Mouse (Mus musculus) left cerebral cortex, adult 9 months (tissue): ENCODE results near the gene Gm973.

Experiments used
- DNase-seq, 2 experiments: peaks; one replicate each; pipeline ENCODE4 v3.0.0; 2022; ENCODE audit warnings: low spot score in 2 of 2

Gm973 gene

DNA sequence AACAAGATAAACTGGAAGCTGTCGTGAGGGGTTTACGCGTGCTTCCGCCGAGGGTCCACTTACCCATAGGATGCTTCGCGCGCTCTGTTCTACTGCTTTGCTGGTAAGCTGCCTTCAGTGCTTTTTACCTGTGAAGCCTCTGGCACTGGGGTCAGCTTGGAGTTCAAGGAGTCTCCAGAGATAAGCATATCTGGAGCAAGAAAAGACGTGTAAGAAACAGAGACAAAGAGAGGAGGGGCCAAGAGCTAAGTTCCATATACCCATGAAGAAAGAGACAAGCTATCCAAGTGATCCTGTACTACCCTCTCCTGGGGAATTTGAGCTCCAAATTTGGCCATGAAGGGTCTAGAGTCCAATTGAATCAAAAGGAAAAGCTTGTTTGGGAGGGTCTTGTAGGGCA is 24.5 kb upstream of the Gm973 start:
- DNase-seq = no peak

DNA sequence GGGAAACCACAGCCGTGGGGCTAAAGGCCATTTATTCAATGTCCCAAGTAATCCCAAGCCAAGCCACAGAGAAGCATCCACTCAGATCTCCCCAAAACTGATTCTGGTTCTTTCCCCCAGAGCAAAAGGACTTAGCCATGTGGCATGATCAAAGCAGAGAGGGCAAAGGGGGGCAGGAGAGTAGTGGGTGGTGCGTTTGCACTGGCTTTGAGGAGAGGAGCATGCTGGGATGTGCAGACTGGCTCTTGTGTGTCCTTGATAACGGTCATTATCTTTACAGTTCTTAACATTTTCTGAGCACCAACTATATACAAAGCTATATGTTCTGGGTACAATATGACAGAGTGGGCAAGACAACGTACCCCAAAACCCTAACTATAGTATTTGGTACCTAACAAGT is 23.6 kb upstream of the Gm973 start:
- no peak for DNase-seq

DNA sequence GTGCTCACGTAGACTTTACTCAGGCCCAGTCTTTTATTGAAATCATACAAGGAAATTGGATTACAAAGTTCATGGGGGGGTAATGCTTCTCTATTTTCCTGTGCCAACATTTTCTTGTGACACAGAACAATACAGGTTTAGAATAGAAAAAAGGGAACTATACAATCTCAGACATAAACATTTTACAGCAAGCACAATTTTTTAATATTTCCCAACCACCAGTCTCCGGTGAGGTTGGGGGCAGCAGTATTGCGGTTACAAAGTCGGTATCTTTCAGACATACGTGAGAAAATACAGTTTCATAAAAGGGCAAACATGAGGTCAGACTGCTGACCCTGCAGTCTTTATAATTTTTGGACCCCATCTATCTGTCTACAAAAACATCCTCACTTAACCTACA is 20.1 kb upstream of the Gm973 start:
- DNase-seq = no peak

DNA sequence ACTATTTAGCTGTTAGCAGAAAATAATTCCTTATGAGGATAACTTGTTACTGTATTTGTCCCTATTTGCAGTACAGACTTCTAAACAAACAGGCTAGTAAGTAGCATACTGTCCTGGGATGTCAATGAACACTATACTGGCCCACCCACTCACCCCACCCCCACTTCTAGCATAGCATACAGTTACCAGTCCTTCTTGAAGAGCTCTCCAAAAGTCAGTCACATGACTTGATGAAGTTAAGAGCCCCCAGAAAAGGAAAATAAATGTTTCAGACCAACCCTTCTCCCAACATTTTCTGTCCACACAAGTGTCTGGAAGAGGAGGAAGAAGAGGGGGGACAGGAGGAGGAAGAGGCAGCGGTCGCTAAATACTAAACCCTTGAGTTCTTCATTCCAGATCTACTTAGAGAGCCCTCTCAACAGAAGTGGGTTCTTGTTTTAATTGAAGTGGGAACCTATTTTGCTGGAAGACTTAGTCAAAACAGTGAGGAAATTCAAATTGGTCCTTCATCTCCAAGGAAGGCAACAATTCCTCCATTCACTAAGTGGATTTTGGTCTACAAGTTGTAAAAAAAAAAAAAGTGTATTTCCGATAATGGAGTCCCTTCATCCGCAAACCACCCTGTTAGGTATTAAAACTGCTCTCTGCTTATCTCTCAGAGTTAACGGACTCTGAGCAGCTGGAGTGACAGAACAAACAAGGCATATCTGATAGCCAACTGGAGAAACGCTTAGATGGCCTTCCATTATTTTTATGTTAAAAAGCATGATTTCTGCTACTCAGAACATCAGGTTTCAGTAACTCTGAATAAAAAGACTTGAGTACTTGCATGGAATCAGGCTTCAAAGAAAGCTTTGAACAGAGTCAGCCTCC is 18.1 kb upstream of the Gm973 start:
- DNase-seq = no peak

DNA sequence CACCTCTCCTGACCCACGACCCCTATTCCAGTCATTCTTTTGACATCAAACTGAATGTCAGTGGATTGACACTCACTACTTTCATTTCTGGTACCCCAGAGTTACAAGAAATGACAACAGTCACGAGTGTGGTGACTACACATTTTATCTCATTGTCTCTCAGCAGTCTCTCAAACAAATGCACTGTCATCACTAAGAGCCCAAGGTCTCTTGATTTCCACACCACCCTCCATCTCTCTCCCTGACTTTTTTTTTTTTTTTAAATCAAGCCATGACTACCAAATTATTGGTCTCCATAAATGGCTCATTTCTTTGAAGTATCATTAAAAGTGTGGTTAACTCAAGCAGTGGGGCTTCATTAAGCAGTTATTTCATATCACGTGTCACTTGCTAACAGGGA is 16.7 kb upstream of the Gm973 start:
- DNase-seq = no peak

DNA sequence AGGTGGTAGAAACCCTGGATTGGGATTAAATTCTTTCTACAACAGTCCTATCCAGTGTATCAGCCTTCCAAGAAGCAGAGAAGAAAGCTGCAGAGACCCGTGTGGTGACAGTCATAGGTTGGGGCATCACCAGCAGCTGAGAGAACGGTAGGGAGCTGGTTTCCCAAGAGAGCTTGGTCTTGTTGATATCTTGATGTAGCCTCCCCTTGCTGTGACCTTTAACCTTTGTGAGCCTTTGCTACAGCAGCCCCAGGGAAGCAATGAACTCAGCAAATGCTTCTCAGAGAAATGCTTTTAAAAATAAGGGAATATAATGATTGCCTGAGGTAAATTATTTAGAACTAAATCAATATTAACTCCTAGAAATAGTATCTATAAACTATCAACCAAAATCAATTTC is 13.7 kb upstream of the Gm973 start:
- no peak for DNase-seq

DNA sequence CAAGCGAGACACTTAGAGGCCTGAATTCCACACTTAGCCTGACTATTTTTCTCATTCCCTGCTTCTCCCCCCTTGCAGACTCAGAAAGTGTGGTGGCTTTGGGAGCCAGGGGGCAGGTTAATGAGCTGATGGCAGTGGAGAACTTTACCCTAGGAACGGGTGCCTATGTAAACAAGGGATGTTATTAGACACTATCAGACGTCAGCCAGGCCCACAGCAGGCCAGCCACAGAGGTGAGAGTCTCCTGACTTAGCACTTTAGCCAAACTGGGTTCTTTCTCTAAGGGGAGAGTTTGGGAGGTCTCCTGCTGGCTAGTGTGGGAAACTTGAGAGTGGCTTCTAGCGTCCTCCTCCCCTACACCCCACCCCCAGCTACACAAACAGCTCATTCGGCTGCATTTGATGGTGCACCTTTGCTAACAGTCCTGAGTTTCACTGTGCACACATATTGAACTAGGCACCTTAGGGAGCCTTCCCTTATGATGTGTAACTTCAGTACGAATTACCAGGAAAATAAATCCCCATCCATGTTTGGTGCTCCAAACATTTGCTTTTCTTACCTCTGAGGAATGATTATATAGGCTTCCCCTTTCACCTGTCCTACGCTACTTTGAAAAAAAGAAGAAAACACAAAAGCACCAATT is 12.3 kb upstream of the Gm973 start:
- DNase-seq = no peak

DNA sequence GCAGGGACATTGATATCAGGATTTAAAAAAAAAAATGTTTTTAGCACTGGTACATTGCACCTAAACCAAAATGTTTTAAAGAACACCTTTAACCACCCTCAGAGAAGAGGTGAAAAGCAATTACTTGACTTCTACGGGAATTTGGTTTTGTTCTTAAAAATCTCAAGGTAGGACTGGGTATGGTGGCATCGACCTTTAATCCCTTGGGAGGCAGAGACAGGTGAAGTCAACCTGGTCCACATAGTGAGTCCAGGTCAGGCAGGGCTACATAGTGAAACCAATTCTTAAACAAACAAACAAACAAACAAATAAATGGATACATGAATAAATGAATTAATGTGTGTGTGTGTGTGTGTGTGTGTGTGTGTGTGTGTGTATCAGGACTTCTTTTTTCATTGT is 11.8 kb upstream of the Gm973 start:
- DNase-seq = no peak

DNA sequence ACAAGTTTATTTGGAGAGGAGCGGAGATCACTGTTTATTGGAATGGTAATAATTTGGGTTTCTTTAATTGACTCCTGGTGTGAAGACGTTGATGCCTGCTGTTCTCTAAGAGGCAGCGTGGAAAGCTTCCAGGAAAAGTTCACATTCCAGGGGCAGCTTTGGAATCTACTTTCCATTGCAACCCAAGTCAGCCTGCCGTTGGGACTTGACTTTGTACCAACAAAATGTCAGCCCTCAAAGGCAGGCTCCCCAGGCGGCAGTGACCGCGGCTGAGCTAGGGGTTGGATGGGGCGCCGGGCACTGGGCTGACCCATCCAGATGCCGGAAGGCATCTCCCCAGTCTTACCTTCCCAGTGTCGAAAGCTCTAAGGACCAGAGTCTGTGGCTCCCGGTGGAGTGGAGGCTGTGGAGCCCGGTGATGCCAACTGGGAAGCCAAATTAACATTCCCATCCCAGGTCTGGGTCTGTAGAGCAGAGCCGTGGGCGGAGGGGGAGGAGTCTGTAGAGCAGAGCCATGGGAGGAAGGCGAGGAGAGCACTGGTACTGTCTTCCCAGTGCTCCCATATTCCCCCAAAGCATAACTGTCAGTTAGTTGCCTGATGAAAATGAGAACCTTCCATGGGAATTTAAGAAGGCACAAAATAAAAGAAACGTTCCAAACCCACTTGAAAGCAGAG is 7.5 kb upstream of the Gm973 start:
- no peak for DNase-seq

DNA sequence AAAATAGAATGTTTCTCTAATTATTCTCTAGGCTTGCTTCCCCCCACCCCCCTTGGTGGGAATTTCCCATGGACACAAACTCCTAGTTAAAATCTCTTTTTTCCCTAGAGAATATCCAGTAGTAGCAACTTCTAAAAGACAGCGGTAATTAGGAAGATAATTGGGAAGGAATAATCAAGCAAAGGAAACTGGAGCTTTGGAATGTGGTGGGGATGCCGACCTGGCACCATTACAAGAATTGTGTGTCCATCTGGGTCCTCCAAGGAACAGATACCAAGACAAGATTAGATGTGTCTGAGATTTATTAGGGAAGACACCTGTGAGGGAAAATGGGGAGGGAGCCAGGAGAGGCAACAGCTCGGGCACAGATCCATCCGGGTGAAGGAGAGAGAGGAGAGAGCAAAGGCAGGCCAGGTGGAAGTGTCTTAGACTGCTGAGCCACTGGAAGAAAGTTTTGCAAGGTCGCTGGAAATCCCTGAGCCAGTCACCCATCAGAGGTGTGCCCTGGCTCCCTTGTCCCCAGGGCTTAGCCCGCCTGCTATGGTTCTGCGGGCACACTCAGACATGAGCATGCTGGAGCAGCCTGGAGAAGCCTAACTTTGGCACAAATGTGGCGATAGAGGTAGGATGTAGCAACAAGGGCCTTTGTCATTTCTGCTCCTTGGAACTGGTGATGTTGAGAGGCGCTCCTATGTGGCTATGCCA is 4.3 kb upstream of the Gm973 start:
- no peak for DNase-seq

DNA sequence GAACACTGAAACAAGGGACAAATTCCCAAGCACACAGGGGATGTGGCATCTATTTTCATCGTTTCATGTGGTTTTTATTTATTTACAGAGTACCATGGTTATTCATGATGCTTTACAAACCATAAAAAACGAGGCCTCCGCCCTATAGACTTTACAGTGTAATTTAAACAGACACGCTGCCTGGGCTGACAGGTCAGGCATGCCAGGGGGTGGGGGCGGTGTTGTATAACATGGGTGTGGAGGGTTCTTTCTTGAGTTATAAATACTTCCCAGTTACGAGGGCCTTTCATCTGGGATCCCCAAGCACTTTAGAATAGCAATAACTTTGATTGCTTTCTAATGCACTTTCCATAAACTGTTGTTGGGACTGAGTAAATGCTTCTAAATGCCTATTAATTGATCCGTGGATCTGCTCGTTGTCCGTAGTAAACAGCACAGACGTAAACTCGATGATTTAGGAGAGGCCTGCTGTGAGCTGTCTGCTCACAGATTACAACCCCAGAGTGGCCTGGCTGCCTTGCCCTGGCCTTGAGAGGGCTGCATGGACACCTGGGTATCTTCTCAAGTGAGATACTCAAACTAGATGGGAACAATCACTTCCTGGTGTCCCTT is 4.3 kb downstream of the Gm973 start:
- DNase-seq = no peak

DNA sequence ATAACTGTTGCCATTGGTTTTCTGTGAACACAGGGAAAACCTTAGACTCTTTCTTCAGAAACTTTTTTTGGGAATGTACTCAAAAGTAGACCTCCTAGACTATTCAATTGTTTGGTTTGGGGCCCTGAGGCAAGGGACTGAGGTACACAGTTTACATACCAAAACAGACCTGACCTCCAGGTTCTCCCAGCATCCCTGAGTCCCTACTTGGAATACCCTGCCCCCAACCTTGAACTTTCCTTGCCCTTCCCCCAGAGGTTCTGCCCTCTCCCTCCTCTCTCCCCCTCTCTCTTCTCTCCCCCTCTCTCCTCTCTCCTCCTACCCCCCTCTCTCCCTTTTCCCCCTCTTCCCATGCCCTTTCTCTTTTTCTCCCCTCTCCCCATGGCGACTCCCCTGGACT is 6.4 kb downstream of the Gm973 start:
- no peak for DNase-seq

DNA sequence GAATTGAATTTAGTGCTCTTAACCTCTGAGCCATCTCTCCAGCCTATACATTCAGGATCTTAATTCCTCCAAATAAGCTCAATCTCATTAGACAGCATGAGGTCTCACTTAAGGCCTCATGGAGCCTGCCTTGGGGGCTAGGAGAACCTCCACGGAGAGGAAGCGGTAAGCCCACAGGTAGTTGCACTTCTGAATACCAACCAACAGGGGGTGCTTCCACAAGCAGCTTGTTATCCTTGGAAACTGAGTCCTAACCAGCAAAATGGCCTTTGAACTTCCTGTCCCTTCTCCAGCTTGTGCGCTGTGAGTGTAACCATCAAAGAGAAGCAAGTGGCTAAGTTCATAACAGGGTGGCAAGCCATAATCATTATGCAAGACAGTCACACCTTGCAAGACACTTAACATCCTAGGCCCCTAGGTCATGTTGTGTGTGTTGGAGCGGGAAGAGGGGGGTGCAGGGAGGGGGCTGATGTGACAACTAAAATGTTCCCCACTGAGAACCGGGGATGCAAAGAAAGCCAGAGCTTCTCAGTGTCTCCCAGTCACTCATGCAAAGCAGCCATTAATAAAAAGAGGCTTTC is 7.4 kb downstream of the Gm973 start:
- DNase-seq = no peak

DNA sequence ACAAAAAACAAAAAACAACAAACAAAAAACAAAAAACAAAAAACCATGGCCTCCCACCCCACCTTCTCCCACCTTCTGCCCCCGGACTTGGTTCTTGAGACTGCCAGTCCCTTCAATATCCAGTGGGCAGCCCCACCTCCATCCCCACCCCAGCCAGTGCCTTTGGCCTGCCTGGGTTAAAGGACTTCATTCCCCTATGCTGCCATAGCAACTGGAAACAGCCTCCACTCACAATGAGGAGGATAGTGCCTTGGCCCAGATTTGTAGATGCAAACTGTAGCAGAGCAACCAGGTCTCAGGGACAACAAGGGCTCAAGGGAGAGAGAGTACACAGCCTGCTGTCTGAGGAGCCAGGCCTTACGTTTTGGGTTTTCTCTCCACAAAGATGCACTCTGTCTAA is 8.0 kb downstream of the Gm973 start:
- peak; percentile 8 to 16 for DNase-seq

DNA sequence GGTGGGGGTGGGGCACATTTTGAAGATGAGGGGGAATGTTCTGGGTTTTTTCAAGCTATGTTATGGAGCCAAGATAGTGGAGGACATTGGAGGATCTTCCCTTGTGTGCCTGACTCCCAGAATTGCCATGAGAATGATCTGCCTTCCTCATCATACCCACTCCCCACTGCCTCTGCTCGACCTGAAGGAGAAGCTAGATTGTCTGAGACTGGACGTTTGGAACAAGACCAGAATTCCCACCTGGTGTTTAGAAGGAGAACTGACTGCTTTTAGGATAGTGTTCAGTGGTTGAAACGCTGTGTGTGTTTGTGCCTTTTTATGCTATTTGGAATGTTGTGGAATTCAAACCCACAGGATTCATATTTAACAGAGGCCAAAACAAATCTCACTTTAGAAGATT is 8.7 kb downstream of the Gm973 start:
- DNase-seq = no peak

DNA sequence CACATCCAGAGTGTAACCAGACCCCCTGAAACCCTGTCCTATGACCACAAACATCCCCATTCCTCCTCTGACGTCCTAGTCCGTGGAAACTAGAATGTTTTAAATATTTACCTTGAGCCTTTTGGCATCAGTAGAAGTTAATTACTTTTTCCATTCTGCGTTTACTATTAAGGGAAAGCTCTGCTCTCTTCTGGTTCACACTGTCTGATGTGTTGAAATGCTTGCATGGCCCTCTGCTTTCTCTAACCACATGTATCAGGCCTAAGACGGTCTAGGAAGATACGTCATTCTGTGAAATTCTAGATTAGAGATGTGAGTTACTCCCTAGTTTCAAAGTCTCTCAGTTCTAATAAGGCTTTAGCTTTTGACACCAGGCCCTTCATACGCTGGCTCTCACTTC is 11.2 kb downstream of the Gm973 start:
- no peak for DNase-seq

DNA sequence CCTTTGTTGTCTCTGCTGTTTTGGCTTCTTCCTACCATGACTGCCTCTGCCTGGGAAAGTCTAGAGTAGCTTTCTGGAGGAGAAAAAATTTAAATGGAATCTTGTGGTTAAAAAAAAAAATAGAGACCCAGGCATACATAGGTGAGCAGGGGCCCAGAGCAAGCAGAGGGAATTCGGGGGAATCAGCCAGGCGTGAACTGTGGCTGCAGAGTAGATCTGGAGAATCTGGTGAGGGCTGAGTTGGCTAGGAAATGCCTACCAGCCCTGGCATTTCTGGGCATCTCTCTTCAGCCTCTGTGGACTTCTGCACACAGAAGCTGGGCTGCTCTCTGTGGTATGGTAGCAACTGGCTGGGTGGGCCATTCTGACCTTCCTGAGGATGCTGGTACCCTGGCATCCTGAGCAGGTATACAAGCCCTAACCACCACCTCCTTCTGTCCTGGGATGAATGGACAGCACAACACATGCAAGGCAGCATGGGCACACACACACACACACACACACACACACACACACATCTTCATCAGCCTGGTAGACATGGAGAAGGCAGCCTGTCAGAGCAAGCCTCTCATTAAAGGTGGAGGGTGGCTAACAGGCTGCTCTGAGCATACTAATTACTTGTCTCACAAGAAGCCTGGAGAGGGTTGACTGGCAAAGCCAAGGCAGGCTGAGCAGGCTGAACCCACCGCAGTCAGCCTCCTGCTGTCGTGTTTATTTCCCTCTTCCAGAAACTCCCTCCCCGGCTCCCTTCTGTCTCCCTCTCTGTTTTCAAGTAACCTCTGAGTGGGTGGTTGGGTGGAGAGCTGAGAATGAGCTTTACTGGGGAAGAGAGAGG is 19.1 kb downstream of the Gm973 start:
- DNase-seq = peak; percentile 48 to 50

DNA sequence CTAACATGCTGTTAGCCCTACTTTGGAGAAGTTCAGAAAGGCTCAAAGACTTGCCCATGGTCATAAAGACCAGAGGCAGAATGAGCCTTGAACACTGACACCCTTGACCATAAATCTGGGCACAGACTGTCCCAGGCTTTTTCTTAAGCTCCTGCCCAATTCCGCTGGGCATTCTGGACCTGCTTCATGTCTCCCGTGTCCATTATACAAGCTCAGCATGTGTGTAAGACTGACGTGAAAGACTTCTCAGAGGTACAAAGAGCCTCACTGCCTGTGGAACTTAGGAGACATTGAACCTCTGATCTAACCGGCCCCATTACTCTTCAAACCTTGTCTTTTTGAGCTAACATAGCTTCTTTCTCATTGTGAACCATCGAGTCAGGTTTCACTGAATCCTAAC is 22.3 kb downstream of the Gm973 start:
- DNase-seq = no peak

DNA sequence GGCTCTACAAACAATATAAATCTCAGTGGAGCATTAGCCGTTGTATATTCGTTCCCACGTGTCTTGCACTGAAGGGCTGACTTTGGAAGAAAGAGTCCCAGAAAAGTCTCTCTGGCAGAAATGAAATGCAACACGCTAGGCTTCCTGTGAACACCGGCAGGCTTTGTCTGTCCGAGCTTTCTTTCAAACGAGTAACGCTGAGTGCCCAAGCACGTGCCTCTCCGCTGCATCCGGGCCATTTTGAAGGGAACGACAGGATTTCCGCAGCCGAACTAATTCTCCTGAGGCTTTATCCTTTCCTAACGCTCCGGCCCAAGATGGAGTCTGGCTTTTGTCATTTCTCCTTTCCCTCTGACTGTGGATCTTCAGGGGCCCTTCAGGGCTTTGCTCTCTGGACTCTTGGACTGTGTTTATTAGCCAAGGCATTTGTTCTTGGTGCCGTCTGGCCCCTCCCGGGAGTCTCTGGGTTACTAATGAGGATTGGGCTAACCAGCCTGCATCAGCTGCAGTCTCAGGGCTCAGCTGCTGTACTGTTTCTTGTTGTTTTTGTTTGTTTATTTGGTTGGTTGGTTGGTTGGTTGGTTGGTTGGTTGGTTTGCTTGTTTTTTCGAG is 24.6 kb downstream of the Gm973 start:
- no peak for DNase-seq
